Mouse (Mus musculus): ENCODE results near the gene Tuba4a. TPM values are rescaled to one million over a fixed set of nuclear protein-coding genes. Genes with fewer than 3 reads are reported as not detected.

Gene Tuba4a
- polyA plus RNA-seq, 1 experiment: 391 TPM

DNA sequence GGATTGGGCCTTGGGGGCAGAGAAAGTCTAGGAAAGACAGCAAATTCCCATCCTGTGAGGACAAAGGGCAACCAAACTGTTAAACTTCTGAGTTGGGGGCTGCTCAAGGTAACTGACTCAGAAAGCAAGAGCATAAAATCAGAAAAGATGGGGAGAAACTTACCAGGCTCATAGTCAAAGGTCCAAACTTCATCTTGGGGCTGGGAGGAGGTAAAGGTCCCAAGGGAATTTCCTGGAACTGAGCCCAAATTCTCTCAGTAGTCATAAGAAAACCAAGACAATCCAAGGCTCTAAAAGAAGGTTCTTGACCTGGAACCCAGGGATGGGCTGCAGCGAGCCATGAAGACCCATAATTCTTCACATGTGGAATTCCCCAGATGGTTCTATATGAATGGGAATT, 18.4 kb downstream of the Tuba4a start:
- 90% methylated on average over 1 of the region's 1 CpGs for WGBS
- no peak overlapping the region for H3K27ac ChIP-seq (ENCODE audit: insufficient read depth, low read length)
- TF ChIP-seq CTCF (IDR thresholded peaks at IDR 0.05; ENCODE audit: borderline replicate concordance, insufficient read depth, low read depth, low read length) (no peak), POLR2A (IDR thresholded peaks at IDR 0.05; ENCODE audit: borderline replicate concordance, insufficient read depth, low read length) (no peak)
- DNase-seq: no peak
- no peak overlapping the region for H3K4me3 ChIP-seq (replicated peaks; ENCODE audit: insufficient read depth, low read depth, low read length)
- H3K27me3 ChIP-seq (ENCODE audit: control insufficient read depth, insufficient read depth, low read length): no peaks in the 10 kb centered on the region
- H3K4me1 ChIP-seq (ENCODE audit: control insufficient read depth, insufficient read depth, low read length): no peaks in the 10 kb centered on the region

DNA sequence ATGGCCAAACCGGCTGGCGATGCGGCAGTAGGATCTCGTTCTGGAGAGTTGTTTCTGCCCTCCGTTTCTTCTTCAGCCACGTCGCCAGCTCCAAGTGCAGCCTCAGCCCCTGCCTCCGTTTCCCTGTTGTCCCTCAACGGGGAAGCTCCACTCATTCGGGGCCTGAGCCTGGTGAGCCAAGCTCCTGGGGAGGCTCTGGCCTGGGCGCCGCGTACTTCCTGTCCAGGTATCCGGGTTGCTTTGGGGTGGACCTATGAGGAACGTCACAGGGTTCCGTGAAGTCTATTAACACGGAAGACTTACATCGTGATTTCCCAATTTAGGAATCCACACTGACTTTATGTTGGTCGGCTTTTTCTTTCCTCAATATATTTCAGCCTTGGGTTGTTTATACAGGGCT, 27.2 kb downstream of the Tuba4a start:
- Histone ChIP-seq H3K27me3 (ENCODE audit: control insufficient read depth, insufficient read depth, low read length) (no peaks in the 10 kb centered on the region), H3K4me1 (ENCODE audit: control insufficient read depth, insufficient read depth, low read length) (peaks cover 5% of the 10 kb centered on the region), H3K4me3 (replicated peaks; ENCODE audit: insufficient read depth, low read depth, low read length) (peak overlapping the region; percentile 82), H3K27ac (ENCODE audit: insufficient read depth, low read length) (peak overlapping the region; percentile 6)
- TF ChIP-seq CTCF (IDR thresholded peaks at IDR 0.05; ENCODE audit: borderline replicate concordance, insufficient read depth, low read depth, low read length): no peak
- no peak for TF ChIP-seq POLR2A (IDR thresholded peaks at IDR 0.05; ENCODE audit: borderline replicate concordance, insufficient read depth, low read length)
- DNase-seq: peak in 1 of 2 experiments; percentile 50
- WGBS: under 1% methylated on average over 19 of the region's 19 CpGs

DNA sequence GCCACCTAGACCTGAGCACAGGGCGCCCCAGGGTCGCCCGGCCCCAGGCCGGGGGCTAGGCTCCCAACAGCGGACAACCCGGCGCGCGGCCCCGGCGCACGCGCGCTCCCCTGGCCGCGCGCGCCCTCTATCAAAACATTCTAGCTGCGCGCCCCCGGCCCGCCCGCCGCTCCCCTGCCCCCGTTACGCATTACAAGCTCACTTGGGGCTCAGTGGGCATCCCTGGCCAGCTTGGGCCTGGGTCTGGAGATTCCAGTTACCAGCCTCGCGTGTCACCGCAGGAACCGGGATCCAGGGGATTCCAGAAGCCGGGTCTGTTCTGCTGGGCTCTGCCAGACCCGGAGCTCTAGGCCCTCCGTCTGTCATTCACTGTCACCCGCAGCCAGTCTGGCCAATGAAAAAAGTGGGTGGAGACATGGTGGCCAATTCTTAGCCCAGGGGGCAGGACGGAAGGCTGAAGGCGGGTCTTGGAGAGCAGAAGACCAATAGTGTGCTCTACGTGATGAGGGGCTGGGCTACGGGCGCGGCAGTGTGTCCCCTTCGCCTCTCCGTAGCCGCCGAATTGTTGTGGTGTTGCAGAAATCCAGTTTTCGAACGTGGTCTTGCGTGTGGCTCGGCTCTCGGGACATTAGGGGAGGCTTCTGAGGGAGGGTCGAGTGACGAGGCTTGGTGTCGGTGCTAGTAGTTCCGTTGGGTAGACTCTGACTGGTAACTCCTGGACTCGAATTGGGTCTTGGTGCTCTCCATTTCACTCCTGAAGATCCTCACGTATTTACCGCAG, 27.9 kb downstream of the Tuba4a start, which contains the start of the genes Ankzf1 and Atg9a:
Ankzf1 (plus strand) TSS at position 530 of the 781 bp plus-strand sequence.
Atg9a (minus strand) TSS at position 575 of the 781 bp plus-strand sequence.
- Histone ChIP-seq H3K4me1 (ENCODE audit: control insufficient read depth, insufficient read depth, low read length) (peaks cover 5% of the 10 kb centered on the region), H3K4me3 (replicated peaks; ENCODE audit: insufficient read depth, low read depth, low read length) (peak within 1 kb of the TSS; percentile 82), H3K27me3 (ENCODE audit: control insufficient read depth, insufficient read depth, low read length) (no peaks in the 10 kb centered on the region), H3K27ac (ENCODE audit: insufficient read depth, low read length) (peak within 1 kb of the TSS; percentile 74)
- DNase-seq: peak; percentile 95 to 99
- WGBS: 2% methylated on average over 56 of the region's 56 CpGs
- TF ChIP-seq POLR2A (IDR thresholded peaks at IDR 0.05; ENCODE audit: borderline replicate concordance, insufficient read depth, low read length): peak; percentile 88
- no peak for TF ChIP-seq CTCF (IDR thresholded peaks at IDR 0.05; ENCODE audit: borderline replicate concordance, insufficient read depth, low read depth, low read length)

DNA sequence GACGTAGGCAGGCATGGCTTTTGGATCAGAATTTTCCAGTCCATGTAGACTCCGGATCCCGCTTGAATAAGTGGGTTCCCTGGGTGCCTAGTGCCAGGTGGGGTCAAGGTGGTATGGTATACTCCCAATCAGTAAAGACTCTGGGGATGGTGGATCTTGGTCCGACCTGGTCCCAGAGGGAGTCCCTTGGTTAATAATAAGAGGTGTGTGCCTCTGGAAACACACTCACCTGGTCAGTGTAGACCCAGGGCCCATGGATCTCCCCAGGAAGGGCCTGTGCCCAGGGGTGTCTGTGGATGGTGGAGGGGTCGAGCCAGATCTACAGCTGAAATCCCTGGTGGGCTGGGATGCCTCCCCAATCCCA, 28.4 kb downstream of the Tuba4a start:
- Histone ChIP-seq H3K4me3 (replicated peaks; ENCODE audit: insufficient read depth, low read depth, low read length) (peak overlapping the region; percentile 82), H3K27me3 (ENCODE audit: control insufficient read depth, insufficient read depth, low read length) (no peaks in the 10 kb centered on the region), H3K4me1 (ENCODE audit: control insufficient read depth, insufficient read depth, low read length) (peaks cover 5% of the 10 kb centered on the region), H3K27ac (ENCODE audit: insufficient read depth, low read length) (peak overlapping the region; percentile 74)
- TF ChIP-seq POLR2A (IDR thresholded peaks at IDR 0.05; ENCODE audit: borderline replicate concordance, insufficient read depth, low read length): no peak
- TF ChIP-seq CTCF (IDR thresholded peaks at IDR 0.05; ENCODE audit: borderline replicate concordance, insufficient read depth, low read depth, low read length): no peak
- WGBS: 18% methylated on average over 5 of the region's 5 CpGs
- no peak for DNase-seq

DNA sequence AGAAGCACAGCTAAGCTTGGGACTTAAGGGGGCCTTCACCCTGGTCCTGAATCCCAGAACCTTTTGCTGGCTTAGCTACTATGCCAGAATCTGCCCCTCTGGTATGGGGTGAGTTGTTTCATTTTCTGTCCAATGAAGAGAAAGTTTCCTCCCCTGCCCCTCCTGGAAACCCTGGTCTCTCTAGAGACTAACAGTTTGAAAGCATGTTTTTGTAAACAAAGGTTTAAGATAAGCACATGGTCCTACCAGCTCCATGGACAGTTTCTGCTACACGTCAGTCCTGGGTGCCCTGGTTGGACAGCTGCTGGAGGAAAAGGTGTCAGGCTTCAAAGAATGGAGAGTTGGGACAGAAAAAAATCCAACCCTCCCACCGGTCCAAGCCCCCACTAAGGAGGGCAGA, 29.1 kb downstream of the Tuba4a start:
- Histone ChIP-seq H3K27me3 (ENCODE audit: control insufficient read depth, insufficient read depth, low read length) (no peaks in the 10 kb centered on the region), H3K4me3 (replicated peaks; ENCODE audit: insufficient read depth, low read depth, low read length) (peak overlapping the region; percentile 82), H3K4me1 (ENCODE audit: control insufficient read depth, insufficient read depth, low read length) (peaks cover 11% of the 10 kb centered on the region), H3K27ac (ENCODE audit: insufficient read depth, low read length) (no peak overlapping the region)
- no peak for TF ChIP-seq POLR2A (IDR thresholded peaks at IDR 0.05; ENCODE audit: borderline replicate concordance, insufficient read depth, low read length)
- TF ChIP-seq CTCF (IDR thresholded peaks at IDR 0.05; ENCODE audit: borderline replicate concordance, insufficient read depth, low read depth, low read length): no peak
- DNase-seq: no peak
- 27% methylated on average over 2 of the region's 2 CpGs for WGBS

DNA sequence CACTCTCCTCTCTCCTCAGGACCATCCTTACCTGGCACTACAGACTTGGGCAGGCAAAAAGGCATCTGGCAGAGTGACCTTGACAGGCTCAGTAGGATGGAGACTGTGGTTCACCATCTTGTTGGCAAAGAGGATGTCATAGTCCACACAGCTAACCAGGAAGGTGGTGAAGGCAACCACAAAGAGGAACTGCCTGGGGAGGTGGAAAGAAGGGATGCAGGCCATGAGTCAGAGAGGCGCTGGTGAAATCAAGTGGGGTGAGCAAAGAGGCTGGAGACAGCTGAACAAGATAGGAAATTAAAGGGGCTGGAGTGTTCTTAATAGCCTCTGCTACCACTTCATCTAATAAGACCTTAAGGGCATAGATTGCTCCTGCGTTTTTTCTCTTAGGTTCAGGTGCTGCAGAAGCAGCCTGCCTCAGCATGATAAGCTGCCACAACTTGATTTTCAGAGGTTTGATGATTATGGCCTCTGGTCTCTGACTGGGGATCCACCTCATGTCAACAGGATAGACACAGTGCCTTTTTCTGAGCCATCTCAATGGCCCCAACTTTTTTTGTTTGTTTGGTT, 31.7 kb downstream of the Tuba4a start:
- Histone ChIP-seq H3K27ac (ENCODE audit: insufficient read depth, low read length) (no peak overlapping the region), H3K27me3 (ENCODE audit: control insufficient read depth, insufficient read depth, low read length) (no peaks in the 10 kb centered on the region), H3K4me1 (ENCODE audit: control insufficient read depth, insufficient read depth, low read length) (peaks cover 20% of the 10 kb centered on the region), H3K4me3 (replicated peaks; ENCODE audit: insufficient read depth, low read depth, low read length) (no peak overlapping the region)
- no peak for TF ChIP-seq POLR2A (IDR thresholded peaks at IDR 0.05; ENCODE audit: borderline replicate concordance, insufficient read depth, low read length)
- no peak for DNase-seq
- 83% methylated on average over 2 of the region's 2 CpGs for WGBS

DNA sequence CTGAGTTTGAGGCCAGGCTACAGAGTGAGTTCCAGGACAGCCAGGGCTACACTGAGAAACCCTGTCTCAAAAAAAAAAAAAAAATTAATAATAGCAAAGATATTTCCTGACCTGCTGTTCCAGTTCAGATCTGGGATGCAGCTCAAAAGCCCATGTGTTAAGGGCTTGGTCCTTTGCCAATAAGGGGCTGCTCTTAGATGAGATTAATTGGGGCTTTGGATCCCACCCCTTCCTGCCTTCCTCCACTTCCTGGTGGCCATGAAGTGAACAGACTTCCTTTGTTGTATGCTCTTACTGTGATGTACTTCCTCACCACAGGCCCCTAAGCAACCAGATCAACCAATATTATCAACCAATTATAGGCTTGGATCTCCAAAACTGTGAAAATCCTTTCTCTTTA, 32.5 kb downstream of the Tuba4a start:
- Histone ChIP-seq H3K27me3 (ENCODE audit: control insufficient read depth, insufficient read depth, low read length) (no peaks in the 10 kb centered on the region), H3K4me3 (replicated peaks; ENCODE audit: insufficient read depth, low read depth, low read length) (no peak overlapping the region), H3K4me1 (ENCODE audit: control insufficient read depth, insufficient read depth, low read length) (peaks cover 20% of the 10 kb centered on the region), H3K27ac (ENCODE audit: insufficient read depth, low read length) (no peak overlapping the region)
- no peak for TF ChIP-seq CTCF (IDR thresholded peaks at IDR 0.05; ENCODE audit: borderline replicate concordance, insufficient read depth, low read depth, low read length)
- TF ChIP-seq POLR2A (IDR thresholded peaks at IDR 0.05; ENCODE audit: borderline replicate concordance, insufficient read depth, low read length): no peak
- no peak for DNase-seq

DNA sequence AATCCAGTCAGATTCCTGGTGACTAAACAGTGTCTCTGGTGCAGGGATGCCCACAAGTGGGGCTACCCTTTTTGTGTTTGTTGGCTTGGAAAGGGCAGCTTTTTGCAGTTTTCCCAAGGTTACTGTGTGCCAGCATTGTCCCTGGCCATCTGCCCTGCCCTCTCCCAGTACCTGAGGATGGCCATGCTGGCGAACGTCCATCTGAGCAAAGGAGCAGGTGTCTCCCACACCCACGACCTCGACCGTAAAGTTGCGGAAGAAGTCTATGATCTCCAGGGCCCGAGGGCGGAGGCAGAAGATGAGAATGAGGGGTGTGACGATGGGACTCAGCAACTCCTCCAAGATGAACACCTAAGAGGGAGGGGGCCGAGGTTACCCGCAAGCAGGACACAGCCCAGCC, 34.2 kb downstream of the Tuba4a start:
- DNase-seq: peak; percentile 49 to 55
- WGBS: 47% methylated on average over 11 of the region's 11 CpGs
- Histone ChIP-seq H3K27ac (ENCODE audit: insufficient read depth, low read length) (no peak overlapping the region), H3K4me3 (replicated peaks; ENCODE audit: insufficient read depth, low read depth, low read length) (no peak overlapping the region), H3K27me3 (ENCODE audit: control insufficient read depth, insufficient read depth, low read length) (no peaks in the 10 kb centered on the region), H3K4me1 (ENCODE audit: control insufficient read depth, insufficient read depth, low read length) (peaks cover 20% of the 10 kb centered on the region)
- TF ChIP-seq CTCF (IDR thresholded peaks at IDR 0.05; ENCODE audit: borderline replicate concordance, insufficient read depth, low read depth, low read length) (no peak), POLR2A (IDR thresholded peaks at IDR 0.05; ENCODE audit: borderline replicate concordance, insufficient read depth, low read length) (no peak)
